Mouse (Mus musculus): ENCODE results near the gene Frmd3. TPM values are rescaled to one million over a fixed set of nuclear protein-coding genes. Genes with fewer than 3 reads are reported as not detected.
"Not testable (repeated sequence)": the region's sequence is repeated elsewhere in the genome, so short reads cannot be mapped to it uniquely, and the experiment has no call there.

The Frmd3 gene
- total RNA-seq (2015; ENCODE audit: low replicate concordance) (not detected in 2 replicates), total RNA-seq (2017; ENCODE audit: low replicate concordance) (not detected in 2 replicates)

DNA sequence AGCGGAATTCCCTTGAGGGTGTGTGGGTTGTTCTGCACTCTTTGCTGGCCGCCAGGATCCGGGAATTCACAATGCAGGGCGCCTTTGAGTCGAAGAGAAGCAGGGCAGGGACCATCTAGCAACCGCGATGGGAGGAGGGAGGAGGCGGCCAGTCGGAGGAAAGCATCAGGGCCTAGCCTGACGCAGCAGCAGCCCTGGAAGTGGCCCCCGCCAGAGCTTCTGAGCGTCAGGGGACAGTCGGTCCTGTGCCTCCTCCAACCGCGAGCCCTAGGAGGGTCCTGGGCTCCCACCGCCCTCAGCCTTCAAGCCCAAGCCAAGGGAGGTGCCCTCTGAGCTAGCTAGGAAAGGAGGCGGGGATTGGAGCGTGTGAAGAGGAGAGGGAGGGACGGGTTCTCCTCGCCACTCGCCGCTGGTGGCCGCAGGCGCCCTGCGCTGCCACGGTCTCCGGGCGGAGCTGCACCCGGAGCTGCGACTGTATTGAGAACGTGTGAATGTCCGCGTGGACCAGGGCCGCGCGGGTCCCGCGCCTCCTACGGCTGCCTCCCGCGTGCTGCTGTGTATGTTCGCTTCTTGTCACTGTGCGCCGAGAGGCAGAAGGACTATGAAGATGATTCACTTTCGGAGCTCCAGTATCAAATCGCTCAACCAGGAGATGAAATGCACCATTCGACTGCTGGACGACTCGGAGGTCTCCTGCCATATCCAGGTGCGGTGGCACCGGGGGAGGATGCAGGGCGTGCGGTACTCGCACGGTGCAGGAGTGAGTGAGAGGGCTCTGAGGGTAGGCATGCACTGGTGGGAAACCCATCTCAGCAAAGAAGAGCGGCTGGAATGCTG is at the start of gene Frmd3:
Frmd3 (plus strand) TSS at position 232 of the 837 bp plus-strand sequence.
- no peak for ATAC-seq (replicated peaks; ENCODE audit: low FRiP score, poor library complexity, severe bottlenecking)

DNA sequence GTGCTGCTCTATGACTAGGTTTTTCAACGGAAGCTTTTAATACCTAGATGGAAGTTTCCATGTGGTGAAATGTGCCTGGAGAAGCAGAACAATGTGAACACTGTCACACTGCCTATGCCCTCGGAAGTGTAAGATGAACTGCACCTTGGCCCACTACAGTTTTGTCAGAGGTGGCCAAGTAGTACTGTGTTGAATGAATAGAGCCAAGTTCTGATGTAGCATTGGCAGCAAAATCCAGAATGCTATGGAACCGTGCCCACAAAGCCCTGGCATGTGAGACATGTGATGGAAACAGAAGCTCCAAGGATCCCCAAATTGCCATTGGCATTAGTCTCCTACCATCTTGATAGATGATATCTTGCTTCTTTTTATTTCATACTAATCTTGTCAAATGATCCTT is 32.8 kb upstream of the Frmd3 start:
- no peak for ATAC-seq (replicated peaks; ENCODE audit: low FRiP score, poor library complexity, severe bottlenecking)

DNA sequence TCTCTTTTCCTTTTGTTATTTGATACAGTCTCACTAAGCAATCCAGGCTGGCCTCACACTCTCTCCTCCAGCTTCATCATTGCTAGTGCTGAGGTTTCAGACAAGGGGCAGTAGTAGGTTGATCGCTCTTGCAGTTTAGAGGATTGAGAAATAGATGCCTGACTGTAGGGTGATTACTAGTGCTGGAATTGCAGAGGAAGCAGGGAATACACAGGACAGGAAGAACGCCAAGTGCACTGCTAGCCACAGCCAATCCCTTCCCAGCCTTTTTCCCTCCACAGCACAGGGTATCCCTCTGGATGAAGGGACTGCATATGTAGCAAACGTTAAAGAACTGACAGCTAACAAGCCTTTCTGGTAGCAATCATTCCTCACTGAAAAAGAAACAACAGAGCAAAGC is 965 bp upstream of the Frmd3 start:
- ATAC-seq (replicated peaks; ENCODE audit: low FRiP score, poor library complexity, severe bottlenecking) = no peak

DNA sequence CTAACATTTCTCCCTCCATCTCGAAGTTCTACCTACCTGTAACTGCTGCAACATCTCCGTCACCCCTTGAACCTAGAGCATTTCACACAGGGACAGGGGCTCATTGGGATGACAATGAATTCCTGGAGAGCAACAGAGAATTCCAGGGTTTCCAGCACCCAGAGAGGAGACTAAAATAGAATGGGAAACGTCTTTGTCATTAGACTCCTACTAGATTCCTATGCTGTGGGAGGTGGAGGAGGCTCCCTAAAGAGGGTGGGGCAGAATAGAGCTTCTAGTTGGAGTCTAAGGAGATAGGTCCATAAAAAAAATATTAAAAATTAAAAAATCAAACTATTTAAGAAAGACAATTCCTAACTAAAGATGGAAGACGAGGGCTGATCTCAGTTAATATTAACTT is 542 bp upstream of the Frmd3 start:
- ATAC-seq (replicated peaks; ENCODE audit: low FRiP score, poor library complexity, severe bottlenecking) = no peak

- ATAC-seq (replicated peaks; ENCODE audit: low FRiP score, poor library complexity, severe bottlenecking) = no peak
Observed at GRCm38 (mm10) chr4:74014048-74014500, 832 bp downstream of the Frmd3 start.

DNA sequence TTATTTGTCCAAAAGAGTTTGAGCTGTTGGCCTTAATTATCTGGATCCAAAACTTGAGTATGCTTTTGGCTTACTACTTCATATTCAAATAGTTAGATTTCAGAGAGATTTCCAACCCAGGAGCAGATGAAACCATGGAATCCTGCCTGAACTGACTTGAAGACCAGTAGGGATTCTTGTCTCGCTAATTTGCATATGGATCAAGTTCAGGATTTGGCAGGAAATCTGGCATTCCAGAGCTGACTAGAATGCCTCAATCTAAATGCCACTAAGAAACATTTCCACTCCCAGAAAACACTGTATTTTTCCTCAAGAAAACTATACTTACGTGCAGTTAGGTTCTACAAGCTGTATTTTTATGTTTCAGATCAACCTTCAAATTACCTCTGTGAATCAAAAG is 6.8 kb downstream of the Frmd3 start:
- ATAC-seq (replicated peaks; ENCODE audit: low FRiP score, poor library complexity, severe bottlenecking) = no peak

DNA sequence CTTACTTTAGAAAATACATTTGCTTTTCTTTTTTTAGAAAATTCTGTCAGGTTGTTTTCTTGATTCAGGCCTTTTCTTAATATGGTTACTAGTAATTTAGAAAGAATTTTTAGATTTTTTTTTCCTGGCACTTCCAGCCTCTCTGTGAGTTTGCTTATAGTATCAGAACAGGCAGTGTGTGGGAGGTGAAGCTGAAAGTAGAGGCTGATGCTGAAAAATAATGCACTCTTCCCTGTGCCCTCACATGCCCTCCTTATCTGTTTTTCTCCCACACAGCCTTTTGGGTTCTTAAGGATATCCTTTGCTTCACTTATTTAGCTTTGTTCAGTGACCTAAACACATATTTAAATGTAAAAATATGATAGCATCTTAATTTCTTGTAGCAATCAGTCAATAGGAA is 30.0 kb downstream of the Frmd3 start:
- no peak for ATAC-seq (replicated peaks; ENCODE audit: low FRiP score, poor library complexity, severe bottlenecking)

- ATAC-seq (replicated peaks; ENCODE audit: low FRiP score, poor library complexity, severe bottlenecking) = no peak
Observed at GRCm38 (mm10) chr4:74051692-74052091, 38.5 kb downstream of the Frmd3 start.

DNA sequence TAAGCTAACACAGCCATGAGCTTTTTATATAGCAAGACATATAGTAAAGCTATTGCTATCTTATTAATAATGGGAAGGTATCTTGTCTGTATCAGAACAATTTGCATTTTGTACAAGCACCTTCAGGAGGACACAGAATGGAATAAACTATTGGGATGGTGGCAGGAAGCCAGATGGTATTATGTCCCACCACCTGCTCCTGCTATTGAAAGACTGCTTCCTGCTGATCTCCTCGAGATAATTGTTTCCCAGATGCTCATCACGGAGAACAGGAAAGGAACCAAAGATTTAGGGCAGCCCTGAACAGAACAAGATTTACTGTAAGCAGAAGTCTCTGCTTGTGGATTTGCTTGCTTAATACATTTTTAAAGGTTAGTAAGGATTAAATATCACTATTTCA is 63.5 kb downstream of the Frmd3 start:
- no peak for ATAC-seq (replicated peaks; ENCODE audit: low FRiP score, poor library complexity, severe bottlenecking)

- no peak for ATAC-seq (replicated peaks; ENCODE audit: low FRiP score, poor library complexity, severe bottlenecking)
Observed at GRCm38 (mm10) chr4:74110816-74111215, 97.6 kb downstream of the Frmd3 start.

DNA sequence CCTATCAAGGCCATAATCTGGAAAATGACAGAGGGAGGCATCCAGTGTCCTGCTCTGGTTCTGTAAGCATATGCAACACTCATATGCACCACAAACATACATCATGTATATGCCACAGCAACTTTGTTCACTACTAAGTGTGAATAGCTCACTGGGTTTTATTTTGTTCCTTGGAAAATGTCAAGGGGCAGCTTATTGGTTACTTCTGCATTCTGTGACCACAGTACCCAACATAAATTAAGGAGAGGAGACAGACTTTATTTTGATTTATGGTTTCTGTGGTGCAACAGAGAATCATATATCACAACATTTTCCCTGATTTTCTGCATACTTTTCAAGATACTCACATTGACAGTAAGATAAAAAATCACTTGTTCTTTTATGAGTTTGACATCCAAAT is 178.3 kb downstream of the Frmd3 start:
- ATAC-seq (replicated peaks; ENCODE audit: low FRiP score, poor library complexity, severe bottlenecking) = no peak

DNA sequence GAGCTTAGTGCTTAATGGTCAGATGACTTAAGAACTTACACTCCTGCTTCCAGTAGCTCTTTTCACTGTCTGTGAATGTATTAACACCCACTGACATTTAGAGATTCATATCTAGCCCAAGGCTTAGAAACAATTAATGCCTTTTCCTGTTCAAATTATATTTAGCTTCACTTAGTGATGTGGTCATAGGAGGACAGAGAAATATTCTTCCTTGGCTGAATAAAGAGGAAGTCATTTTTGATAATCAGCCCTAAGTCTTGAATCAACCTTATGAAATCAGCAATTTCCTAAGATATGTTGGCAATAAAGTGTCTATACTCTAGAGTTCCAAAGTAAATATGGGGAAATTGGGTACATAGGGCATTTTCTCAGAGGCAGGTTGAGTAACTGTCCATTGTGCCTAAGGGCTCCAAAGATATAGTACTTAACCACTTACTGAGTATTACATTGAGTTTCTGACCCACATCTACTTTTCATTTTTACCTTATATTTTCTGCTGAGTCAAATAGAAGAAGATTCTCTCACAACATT is 188.1 kb downstream of the Frmd3 start:
- no peak for ATAC-seq (replicated peaks; ENCODE audit: low FRiP score, poor library complexity, severe bottlenecking)

DNA sequence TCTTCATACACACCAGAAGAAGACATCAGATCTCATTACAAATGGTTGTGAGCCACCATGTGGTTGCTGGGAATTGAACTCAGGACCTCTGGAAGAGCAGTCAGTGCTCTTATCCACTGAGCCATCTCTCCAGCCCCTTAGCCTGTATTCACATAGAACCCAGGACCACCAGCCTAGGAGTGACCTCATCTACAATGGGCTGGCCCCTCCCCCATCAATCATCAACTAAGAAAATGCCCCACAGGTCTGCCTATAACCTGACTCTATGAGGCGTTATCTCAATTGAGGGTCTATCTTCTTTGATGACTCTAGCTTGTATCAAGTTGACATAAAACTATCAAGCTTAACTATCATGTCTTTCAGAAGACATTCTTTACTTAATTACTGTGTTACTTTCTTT is 208.5 kb downstream of the Frmd3 start:
- ATAC-seq (replicated peaks; ENCODE audit: low FRiP score, poor library complexity, severe bottlenecking) = not testable (repeated sequence)

DNA sequence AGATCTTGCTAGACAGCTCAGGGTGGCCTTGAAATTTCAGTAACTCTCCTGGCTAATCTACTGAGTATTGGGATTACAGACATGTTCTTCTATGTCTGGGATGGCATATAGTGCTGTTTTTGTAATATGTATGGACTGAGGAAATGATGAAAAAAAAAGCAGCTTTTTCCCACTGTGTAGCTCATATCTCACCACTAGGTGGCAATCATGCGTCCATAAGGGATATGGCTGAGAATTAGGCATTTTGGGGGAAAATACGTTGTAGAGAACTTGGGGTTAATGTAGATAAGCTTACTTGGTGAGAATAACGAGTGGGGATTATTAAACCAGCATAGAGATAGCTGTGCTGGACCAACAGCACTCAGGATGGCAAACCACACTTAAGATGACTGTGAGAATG is 209.1 kb downstream of the Frmd3 start:
- peak; percentile 65 for ATAC-seq (replicated peaks; ENCODE audit: low FRiP score, poor library complexity, severe bottlenecking)

DNA sequence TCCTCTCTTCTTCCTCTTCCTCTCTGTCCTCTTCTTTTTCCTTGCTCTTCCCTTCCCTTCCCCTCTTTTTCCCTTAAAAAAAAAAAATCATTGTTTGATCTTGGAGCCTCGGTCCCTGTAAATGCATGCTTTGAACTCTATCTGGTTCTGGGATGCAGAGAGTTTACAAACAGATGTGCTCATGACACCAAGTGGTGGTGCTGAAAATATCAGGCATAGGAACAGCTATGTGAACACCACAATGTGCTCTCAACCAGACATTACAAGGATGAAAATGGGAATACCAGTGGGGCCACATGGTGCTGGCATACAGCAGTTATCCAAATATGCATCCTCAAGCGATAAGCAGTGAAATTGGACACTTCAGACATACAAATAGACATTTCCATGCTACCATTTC is 211.0 kb downstream of the Frmd3 start:
- ATAC-seq (replicated peaks; ENCODE audit: low FRiP score, poor library complexity, severe bottlenecking) = no peak

DNA sequence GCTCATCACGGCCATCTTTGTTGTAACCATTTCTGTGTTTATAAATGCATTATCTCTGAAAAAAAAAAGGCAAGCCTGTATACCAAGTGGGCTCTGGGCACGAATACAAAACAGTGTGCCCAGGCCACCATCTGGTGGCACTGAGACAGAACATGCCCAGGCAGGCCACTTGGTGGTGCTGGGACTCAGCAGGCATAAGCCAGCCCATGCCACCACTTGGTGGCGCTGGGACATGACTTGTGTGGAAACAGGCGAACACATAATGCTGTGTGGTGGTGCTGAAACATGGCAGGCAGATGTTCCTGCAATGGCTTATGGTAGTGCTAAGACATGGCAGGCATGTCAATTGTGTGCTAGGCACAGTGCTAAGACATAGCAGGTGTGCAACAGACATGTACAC is 217.8 kb downstream of the Frmd3 start:
- ATAC-seq (replicated peaks; ENCODE audit: low FRiP score, poor library complexity, severe bottlenecking) = no peak

DNA sequence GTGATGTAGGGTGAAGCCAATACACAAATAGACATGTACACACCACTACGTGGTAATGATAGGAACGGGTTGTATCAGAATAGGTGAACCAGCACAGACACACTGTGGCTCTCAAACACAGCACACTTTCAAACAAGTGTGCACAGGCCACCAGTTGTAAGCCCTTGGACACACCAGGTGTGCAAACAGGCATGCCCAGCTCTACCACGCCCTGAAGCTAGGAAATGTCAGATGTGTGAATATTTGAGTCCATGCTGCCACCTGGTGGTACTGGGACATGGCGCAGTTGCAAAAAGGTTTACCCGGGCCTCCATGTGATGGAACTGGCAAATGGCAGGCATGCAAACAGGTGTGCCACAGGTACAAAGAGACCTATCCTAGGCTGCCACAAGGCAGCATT is 218.2 kb downstream of the Frmd3 start:
- ATAC-seq (replicated peaks; ENCODE audit: low FRiP score, poor library complexity, severe bottlenecking) = peak; percentile 58; the same call in 1 of the 2 replicates

GRCm38 (mm10) chr4:74233534-74233933 is 220.3 kb downstream of the Frmd3 start:
- no peak for ATAC-seq (replicated peaks; ENCODE audit: low FRiP score, poor library complexity, severe bottlenecking)

- ATAC-seq (replicated peaks; ENCODE audit: low FRiP score, poor library complexity, severe bottlenecking) = no peak
Observed at GRCm38 (mm10) chr4:74242176-74242575, 228.9 kb downstream of the Frmd3 start, which contains the start of gene Kdm4c. TSS of gene Kdm4c (plus strand) at chr4:74242497.

All from erythroblast, adult 5-6 weeks (primary cell).